Mouse (Mus musculus): ENCODE measurements at regions not wholly inside any gene's neighbourhood (a gene's known extent, or its start where the extent isn't known, plus 50 kb on each side); places are given as distances from the start of the nearest gene placed in this dataset.

DNA sequence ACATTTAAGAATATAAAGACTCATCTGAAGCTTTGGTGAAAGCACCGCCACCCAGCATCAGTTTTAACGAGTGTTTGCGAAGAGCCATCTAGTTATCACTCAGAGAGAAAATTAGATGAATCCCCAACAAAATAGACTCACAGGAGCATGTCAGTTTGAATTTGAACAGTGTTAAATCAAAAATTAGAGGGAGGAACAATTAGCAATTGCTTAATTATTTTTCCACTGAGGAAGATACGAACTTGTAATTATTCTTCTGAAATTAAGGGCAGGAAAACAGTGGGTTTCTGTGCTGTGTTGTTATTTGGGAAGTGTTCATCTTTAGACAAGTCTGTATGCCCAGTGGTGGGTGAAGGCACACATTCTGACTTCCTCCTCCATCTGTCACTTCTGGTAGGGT, 523.0 kb downstream of the Plekhb2 start:
- TF ChIP-seq POLR2A (IDR thresholded peaks at IDR 0.05; ENCODE audit: extremely low read depth, insufficient read depth, low read length) (no peak), CTCF (IDR thresholded peaks at IDR 0.05; ENCODE audit: extremely low read depth, insufficient read depth, low read length) (no peak)
- no peaks in the 10 kb centered on the region; the same call in 1 of the 2 replicates for H3K4me1 ChIP-seq (ENCODE audit: control insufficient read depth, insufficient read depth, low read length)
- no peak overlapping the region for H3K27ac ChIP-seq (ENCODE audit: insufficient read depth, low read length)
- H3K4me3 ChIP-seq (ENCODE audit: insufficient read depth, low read length): no peak overlapping the region

DNA sequence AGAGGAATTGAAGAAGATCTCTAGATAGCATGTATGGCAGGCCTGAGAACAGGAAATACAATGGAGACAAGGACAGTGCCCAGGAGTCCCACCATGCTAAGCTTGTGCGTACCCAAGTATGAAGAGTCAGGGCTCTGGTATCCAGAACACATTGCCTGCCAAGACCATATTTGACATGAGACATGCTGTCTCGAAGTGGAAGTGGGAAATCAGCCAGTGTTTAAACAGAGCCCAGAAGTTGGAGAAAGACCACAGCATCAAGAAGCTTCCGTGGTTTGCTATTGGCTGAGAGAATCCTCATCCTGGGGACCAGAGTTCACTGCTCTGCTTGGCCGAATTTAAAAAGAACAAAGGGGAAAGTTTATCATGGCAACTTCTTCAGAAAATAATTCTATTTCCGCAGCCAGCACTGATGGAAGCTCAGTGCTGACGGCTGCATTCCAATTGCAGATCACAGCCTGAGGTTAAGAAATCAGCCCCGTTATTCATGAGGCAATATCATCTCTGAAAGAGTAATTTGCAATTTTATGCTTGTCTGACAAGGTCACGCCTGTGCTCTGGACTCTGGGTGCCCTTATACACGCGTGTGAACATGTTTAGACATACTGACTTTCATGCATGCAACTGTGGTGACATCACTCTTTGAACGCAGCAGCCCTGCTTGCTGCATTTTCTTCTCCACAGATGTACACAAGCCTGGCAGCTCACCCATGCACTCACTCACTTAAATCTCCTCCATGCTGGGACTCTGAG, 531.0 kb downstream of the Plekhb2 start:
- H3K4me1 ChIP-seq (ENCODE audit: control insufficient read depth, insufficient read depth, low read length): no peaks in the 10 kb centered on the region
- no peak overlapping the region for H3K27ac ChIP-seq (ENCODE audit: insufficient read depth, low read length)
- no peak overlapping the region for H3K4me3 ChIP-seq (ENCODE audit: insufficient read depth, low read length)
- TF ChIP-seq POLR2A (IDR thresholded peaks at IDR 0.05; ENCODE audit: extremely low read depth, insufficient read depth, low read length): no peak
- no peak for TF ChIP-seq CTCF (IDR thresholded peaks at IDR 0.05; ENCODE audit: extremely low read depth, insufficient read depth, low read length)

DNA sequence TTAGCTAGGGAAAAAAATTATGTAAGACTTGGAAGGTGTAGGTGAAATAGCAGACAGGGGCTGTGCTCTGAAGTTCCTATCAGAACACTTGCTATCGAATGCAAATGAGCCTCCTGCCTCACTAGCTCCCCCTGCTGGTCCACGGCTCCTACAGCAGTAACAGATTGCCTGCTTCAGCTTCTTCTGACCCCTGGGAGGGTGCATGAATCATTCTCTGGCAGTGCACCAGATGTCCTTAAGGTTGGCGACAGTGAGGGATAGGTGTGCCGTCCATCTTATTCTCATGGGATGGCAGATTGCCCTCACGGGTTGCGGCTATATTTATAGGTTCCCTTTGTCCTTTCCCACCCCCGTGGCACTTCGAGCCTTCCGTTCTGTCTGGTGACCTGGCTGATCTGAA, 535.7 kb downstream of the Plekhb2 start:
- no peak for TF ChIP-seq POLR2A (IDR thresholded peaks at IDR 0.05; ENCODE audit: extremely low read depth, insufficient read depth, low read length)
- TF ChIP-seq CTCF (IDR thresholded peaks at IDR 0.05; ENCODE audit: extremely low read depth, insufficient read depth, low read length): peak; percentile 90
- Histone ChIP-seq H3K27ac (ENCODE audit: insufficient read depth, low read length) (no peak overlapping the region), H3K4me3 (ENCODE audit: insufficient read depth, low read length) (no peak overlapping the region), H3K4me1 (ENCODE audit: control insufficient read depth, insufficient read depth, low read length) (no peaks in the 10 kb centered on the region; the same call in 1 of the 2 replicates)

DNA sequence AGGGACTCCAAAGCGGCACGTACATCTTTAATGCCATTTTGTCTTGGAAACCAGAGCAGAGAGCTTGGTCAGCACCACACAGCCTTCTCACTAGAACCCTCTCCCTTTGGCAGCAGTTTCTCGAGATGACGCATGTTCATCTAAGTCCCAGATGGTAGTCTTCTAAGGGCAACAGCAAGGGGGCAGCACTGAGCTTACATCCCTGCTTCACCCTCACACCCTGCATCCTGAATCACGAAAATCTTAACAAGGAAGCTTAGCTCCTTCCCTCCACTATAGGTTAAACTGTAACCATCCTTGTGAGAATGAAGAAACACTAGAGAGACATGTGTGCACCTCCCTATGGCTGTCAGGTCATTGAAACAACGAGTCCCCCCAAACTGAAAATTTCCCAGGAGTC, 538.4 kb downstream of the Plekhb2 start:
- no peaks in the 10 kb centered on the region; the same call in 1 of the 2 replicates for H3K4me1 ChIP-seq (ENCODE audit: control insufficient read depth, insufficient read depth, low read length)
- no peak overlapping the region for H3K27ac ChIP-seq (ENCODE audit: insufficient read depth, low read length)
- H3K4me3 ChIP-seq (ENCODE audit: insufficient read depth, low read length): no peak overlapping the region
- TF ChIP-seq CTCF (IDR thresholded peaks at IDR 0.05; ENCODE audit: extremely low read depth, insufficient read depth, low read length): peak; percentile 77
- no peak for TF ChIP-seq POLR2A (IDR thresholded peaks at IDR 0.05; ENCODE audit: extremely low read depth, insufficient read depth, low read length)

DNA sequence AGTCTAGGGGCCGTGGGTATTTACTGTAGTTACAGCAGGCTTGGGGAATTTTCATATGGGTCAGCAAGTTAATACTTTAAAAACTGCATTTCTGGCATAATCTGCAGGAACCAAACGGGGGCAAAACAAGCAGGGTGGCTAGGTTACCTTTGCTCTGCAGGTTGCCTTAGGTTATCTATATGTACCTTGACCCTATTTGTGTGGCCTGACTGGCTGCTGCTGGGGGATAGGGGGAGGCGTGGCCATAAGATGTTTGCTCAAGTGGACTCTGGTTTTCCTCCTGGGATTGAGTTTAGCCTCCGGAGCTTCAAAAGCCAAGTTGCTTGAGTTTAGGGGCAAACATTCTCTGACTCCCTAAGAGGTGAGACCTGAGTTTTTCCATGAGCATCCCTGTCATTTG, 540.6 kb downstream of the Plekhb2 start:
- TF ChIP-seq CTCF (IDR thresholded peaks at IDR 0.05; ENCODE audit: extremely low read depth, insufficient read depth, low read length): no peak
- TF ChIP-seq POLR2A (IDR thresholded peaks at IDR 0.05; ENCODE audit: extremely low read depth, insufficient read depth, low read length): no peak
- H3K4me1 ChIP-seq (ENCODE audit: control insufficient read depth, insufficient read depth, low read length): no peaks in the 10 kb centered on the region; the same call in 1 of the 2 replicates
- H3K4me3 ChIP-seq (ENCODE audit: insufficient read depth, low read length): no peak overlapping the region
- no peak overlapping the region for H3K27ac ChIP-seq (ENCODE audit: insufficient read depth, low read length)

DNA sequence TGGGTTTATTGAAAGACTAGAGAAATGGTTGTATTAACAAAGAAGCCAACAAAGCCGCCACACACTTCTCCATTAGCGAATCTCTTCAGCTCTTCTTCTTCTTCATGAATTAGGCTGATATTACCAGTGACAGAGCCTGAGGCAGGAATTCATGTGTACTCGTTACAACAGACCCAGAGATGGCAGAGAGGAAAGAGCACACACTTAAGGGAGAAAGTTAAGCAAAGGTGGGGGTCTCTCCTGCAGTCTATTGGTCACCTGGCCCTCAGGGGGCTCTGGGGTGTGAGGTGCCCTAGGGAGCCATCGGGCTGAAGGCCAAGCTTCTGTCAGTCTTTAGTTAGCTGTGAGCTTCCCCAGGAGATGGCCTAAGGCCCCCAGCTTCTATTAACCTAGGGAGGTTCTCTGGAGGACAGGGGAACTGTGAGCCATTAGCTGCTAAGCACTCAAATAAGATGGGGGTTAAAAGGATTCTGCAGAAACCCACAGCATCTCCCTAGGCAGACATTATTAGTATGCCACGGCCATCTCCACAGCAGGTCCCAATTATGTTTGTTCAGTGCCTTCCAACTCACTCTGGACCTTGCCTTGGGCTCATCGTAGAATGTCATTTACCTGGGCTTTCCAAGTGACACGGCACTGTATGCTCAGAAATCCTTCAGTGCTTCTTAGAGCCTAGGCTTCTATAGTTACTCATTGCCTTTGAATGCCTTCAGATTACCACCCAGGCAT, 541.2 kb downstream of the Plekhb2 start:
- TF ChIP-seq CTCF (IDR thresholded peaks at IDR 0.05; ENCODE audit: extremely low read depth, insufficient read depth, low read length) (no peak), POLR2A (IDR thresholded peaks at IDR 0.05; ENCODE audit: extremely low read depth, insufficient read depth, low read length) (no peak)
- Histone ChIP-seq H3K4me1 (ENCODE audit: control insufficient read depth, insufficient read depth, low read length) (no peaks in the 10 kb centered on the region; the same call in 1 of the 2 replicates), H3K4me3 (ENCODE audit: insufficient read depth, low read length) (no peak overlapping the region), H3K27ac (ENCODE audit: insufficient read depth, low read length) (no peak overlapping the region)

DNA sequence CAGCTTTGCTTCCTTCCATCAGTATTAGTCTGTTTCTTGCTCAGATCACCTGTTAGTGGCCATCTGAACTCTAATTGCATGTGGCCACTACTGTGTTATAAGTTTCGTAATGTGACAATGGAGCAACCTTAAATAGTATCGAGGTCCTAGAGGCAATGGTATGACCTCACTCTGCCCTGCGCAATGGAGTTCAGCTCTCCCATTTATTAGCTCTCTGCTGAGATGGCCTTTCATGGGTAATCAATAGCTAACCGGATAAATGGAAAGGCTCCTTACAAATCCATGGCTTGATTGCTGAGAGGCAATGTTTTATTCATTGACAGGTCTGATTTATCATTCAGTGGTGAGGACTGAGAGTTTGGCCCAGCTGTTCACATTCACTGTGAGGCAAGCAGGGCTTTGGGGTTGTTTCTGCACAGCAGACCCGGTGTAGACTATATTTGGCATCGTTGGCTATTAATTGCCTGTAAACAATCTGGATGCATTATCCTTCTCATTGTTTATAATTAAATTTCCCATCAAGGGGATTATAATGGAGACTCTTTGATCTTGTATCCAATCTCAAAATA, 543.9 kb downstream of the Plekhb2 start:
- no peak overlapping the region for H3K27ac ChIP-seq (ENCODE audit: insufficient read depth, low read length)
- H3K4me1 ChIP-seq (ENCODE audit: control insufficient read depth, insufficient read depth, low read length): no peaks in the 10 kb centered on the region
- no peak overlapping the region for H3K4me3 ChIP-seq (ENCODE audit: insufficient read depth, low read length)
- TF ChIP-seq POLR2A (IDR thresholded peaks at IDR 0.05; ENCODE audit: extremely low read depth, insufficient read depth, low read length) (no peak), CTCF (IDR thresholded peaks at IDR 0.05; ENCODE audit: extremely low read depth, insufficient read depth, low read length) (no peak)

DNA sequence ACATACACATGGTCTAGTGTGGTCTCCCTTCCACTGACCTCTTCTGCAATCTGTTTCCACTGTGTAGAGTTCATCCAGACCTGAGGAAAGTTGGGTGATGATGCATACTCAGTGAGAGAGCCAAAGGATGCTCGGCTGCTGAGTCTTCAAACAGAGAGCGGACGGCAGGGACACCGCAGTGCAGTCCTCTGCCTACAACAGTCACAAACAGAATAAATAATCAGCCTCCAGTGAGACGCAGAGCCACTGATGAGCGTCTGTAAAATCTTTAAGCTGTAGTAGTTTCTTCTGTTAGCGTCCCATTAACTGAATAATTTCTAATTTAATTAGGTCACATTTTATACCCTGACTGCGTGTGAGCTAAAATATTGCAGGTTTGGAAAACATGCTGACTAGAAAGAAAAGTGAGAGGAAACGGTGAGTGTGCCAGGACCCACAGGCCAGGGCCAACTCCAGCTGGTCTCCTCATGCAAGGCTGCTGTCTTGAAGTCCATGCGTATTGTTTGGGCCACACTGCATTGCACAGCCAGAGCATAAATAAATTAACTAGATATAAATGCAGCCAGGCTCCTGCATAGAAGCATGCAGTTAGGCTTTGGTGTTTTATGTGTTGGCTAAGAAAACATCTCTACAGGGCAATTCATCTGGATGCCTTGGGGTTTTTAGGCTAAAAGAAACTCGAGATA, 551.0 kb downstream of the Plekhb2 start:
- H3K4me1 ChIP-seq (ENCODE audit: control insufficient read depth, insufficient read depth, low read length): peaks cover 3% of the 10 kb centered on the region
- no peak for TF ChIP-seq POLR2A (IDR thresholded peaks at IDR 0.05; ENCODE audit: extremely low read depth, insufficient read depth, low read length)
- no peak for TF ChIP-seq CTCF (IDR thresholded peaks at IDR 0.05; ENCODE audit: extremely low read depth, insufficient read depth, low read length)
- no peak overlapping the region for H3K27ac ChIP-seq (ENCODE audit: insufficient read depth, low read length)
- H3K4me3 ChIP-seq (ENCODE audit: insufficient read depth, low read length): no peak overlapping the region

DNA sequence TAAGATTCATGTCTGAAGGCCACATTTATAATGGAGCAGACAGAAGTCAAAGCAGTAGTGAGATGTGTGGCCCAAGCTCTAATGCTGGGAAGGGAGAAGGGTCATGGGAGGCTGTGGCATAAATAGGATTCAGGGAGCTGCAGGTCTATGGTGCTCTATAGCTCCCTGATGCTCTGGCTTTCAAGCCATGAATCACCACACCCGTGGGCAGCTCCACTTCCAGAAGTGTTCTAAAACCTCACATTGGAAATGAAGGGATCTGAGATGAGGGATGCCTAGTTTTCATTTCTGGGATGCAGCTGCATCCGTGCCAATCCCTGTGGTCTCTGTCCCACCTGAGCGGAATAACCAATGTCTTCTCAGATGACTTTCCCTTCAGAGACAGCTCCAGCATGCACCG, 553.2 kb downstream of the Plekhb2 start:
- TF ChIP-seq CTCF (IDR thresholded peaks at IDR 0.05; ENCODE audit: extremely low read depth, insufficient read depth, low read length): no peak
- no peak for TF ChIP-seq POLR2A (IDR thresholded peaks at IDR 0.05; ENCODE audit: extremely low read depth, insufficient read depth, low read length)
- peaks cover 3% of the 10 kb centered on the region for H3K4me1 ChIP-seq (ENCODE audit: control insufficient read depth, insufficient read depth, low read length)
- H3K27ac ChIP-seq (ENCODE audit: insufficient read depth, low read length): no peak overlapping the region
- no peak overlapping the region for H3K4me3 ChIP-seq (ENCODE audit: insufficient read depth, low read length)
